Comparison of ENCODE assay signal across 8 mouse cellular contexts in genomic region chr3:35482296-35482695, GRCm38 (mm10).
DNase-seq lines count a peak whose midpoint lies in the region; ATAC-seq and TF ChIP-seq lines count a peak whose summit lies in the region.

No protein-coding gene starts in this region.

- no peak overlapping the region for H3K9ac ChIP-seq in heart, embryonic 15.5 days
- 0 out of 2 replicates have a peak overlapping the region, but pooled peaks have one; percentile 24 for H3K9ac ChIP-seq in midbrain, embryonic 11.5 days (ENCODE audit: low read length)
- no peak overlapping the region for H3K9ac ChIP-seq in stomach, postnatal 0 days (ENCODE audit: low read length)

- peak overlapping the region; percentile 59 for H3K4me2 ChIP-seq in heart, embryonic 15.5 days
- peak overlapping the region; percentile 40 for H3K4me2 ChIP-seq in midbrain, embryonic 11.5 days
- H3K4me2 ChIP-seq in stomach, postnatal 0 days (replicated peaks; ENCODE audit: low read depth), result no peak overlapping the region

- H3K36me3 ChIP-seq in heart, embryonic 15.5 days, result no peaks in the 10 kb centered on the region
- H3K36me3 ChIP-seq in midbrain, embryonic 11.5 days (ENCODE audit: control insufficient read depth, insufficient read depth, low read length), result no peaks in the 10 kb centered on the region
- H3K36me3 ChIP-seq in stomach, postnatal 0 days (ENCODE audit: control insufficient read depth, insufficient read depth, low read length), result no peaks in the 10 kb centered on the region

- no peak overlapping the region for H3K27ac ChIP-seq in heart, embryonic 15.5 days
- H3K27ac ChIP-seq in midbrain, embryonic 11.5 days (ENCODE audit: low read depth, low read length), result no peak overlapping the region
- H3K27ac ChIP-seq in stomach, postnatal 0 days (replicated peaks), result no peak overlapping the region

- H3K9me3 ChIP-seq in heart, embryonic 15.5 days (replicated peaks), result no peaks in the 10 kb centered on the region
- H3K9me3 ChIP-seq in midbrain, embryonic 11.5 days (ENCODE audit: control insufficient read depth, low read length), result no peaks in the 10 kb centered on the region
- no peaks in the 10 kb centered on the region for H3K9me3 ChIP-seq in stomach, postnatal 0 days (ENCODE audit: control insufficient read depth, low read length)

- peak; percentile 46 for ATAC-seq in activated CD4-positive, CD25-positive, alpha-beta regulatory T cell, adult 4 months
- ATAC-seq in heart, embryonic 15.5 days (replicated peaks; ENCODE audit: insufficient number of reproducible peaks, insufficient read depth, low FRiP score, low read depth), result no peak
- peak; percentile 79 for ATAC-seq in midbrain, embryonic 11.5 days (ENCODE audit: low FRiP score)
- ATAC-seq in stomach, postnatal 0 days (ENCODE audit: low FRiP score, low TSS enrichment), result 0 out of 2 replicates have a peak, but pooled peaks have one; percentile 49

- peak; percentile 87 for TF ChIP-seq CTCF in stomach, postnatal 0 days (IDR thresholded peaks at IDR 0.05; ENCODE audit: low read depth)

- peak; percentile 23 for DNase-seq in adrenal gland, adult 2 months
- no peak for DNase-seq in adrenal gland, postnatal 4 days (ENCODE audit: low spot score in 2 of 2)
- DNase-seq in embryo, embryonic 11 days, result peak; percentile 83
- DNase-seq in layer of hippocampus, postnatal 10 days (ENCODE audit: low spot score in 2 of 2), result peak; percentile 74 to 78
- peak; percentile 96 for DNase-seq in midbrain, embryonic 11.5 days (ENCODE audit: low spot score, missing footprints)
- peak; percentile 41 for DNase-seq in stomach, postnatal 0 days (ENCODE audit: low spot score)

- 4% methylated on average over 6 of the region's 6 CpGs for WGBS in heart, embryonic 15.5 days
- WGBS in midbrain, embryonic 11.5 days, result 3% methylated on average over 6 of the region's 6 CpGs
- 3% methylated on average over 6 of the region's 6 CpGs for WGBS in stomach, postnatal 0 days

- H3K4me1 ChIP-seq in heart, embryonic 15.5 days (replicated peaks), result peaks cover 13% of the 10 kb centered on the region
- H3K4me1 ChIP-seq in midbrain, embryonic 11.5 days (ENCODE audit: control insufficient read depth, insufficient read depth, low read length), result peaks cover 16% of the 10 kb centered on the region
- H3K4me1 ChIP-seq in stomach, postnatal 0 days (replicated peaks; ENCODE audit: control insufficient read depth, insufficient read depth), result no peaks in the 10 kb centered on the region

- no peak for TF ChIP-seq EP300 in stomach, postnatal 0 days (optimal IDR thresholded peaks at IDR 0.05)

- peak overlapping the region; percentile 29 for H3K4me3 ChIP-seq in heart, embryonic 15.5 days
- H3K4me3 ChIP-seq in midbrain, embryonic 11.5 days (ENCODE audit: low read depth, low read length), result 0 out of 2 replicates have a peak overlapping the region, but pooled peaks have one; percentile 11
- H3K4me3 ChIP-seq in stomach, postnatal 0 days (ENCODE audit: low read depth, low read length), result no peak overlapping the region

- peaks cover 11% of the 10 kb centered on the region for H3K27me3 ChIP-seq in heart, embryonic 15.5 days
- H3K27me3 ChIP-seq in midbrain, embryonic 11.5 days (ENCODE audit: control insufficient read depth, insufficient read depth, low read length), result no peaks in the 10 kb centered on the region
- H3K27me3 ChIP-seq in stomach, postnatal 0 days (ENCODE audit: control insufficient read depth, insufficient read depth, low read length), result no peaks in the 10 kb centered on the region

Comparison
In these comparisons a context has a peak if more than half of its experiments do, and no peak if none do; other contexts are left out.
1. DNase-seq: peak in adrenal gland, adult 2 months (single experiment), embryo, embryonic 11 days (single experiment), layer of hippocampus, postnatal 10 days (2 of 2), midbrain, embryonic 11.5 days (single experiment) and stomach, postnatal 0 days (single experiment); none in adrenal gland, postnatal 4 days (0 of 2).